Mouse (Mus musculus) liver, postnatal 0 days (tissue): Measurements from ENCODE around the gene As3mt.

Experiments used
- CTCF ChIP-seq: sonication (generic); IDR thresholded peaks from 2 replicates; pipeline ENCODE4 v1.5.1; 2016; ENCODE audit warnings: antibody characterized with exemption, low read depth
- EP300 ChIP-seq: IDR thresholded peaks from 2 replicates; pipeline ENCODE4 v1.6.1; 2016; ENCODE audit warnings: antibody characterized with exemption, low read depth, mild to moderate bottlenecking

DNA sequence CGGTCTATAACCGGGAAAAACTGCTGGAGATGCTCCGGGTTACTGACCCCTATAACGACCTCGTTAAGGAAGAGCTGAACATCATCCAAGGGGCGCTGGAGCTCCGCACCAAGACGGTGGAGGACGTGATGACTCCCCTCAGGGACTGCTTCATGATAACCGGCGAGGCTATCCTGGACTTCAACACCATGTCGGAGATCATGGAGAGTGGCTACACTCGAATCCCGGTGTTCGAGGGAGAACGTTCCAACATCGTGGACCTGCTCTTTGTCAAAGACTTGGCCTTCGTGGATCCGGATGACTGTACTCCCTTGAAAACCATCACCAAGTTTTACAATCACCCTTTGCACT, 55.7 kb downstream of the As3mt start:
- TF ChIP-seq CTCF (no peak), EP300 (no peak)
